Mouse (Mus musculus) kidney, adult 2 months (tissue): ENCODE results near the gene Ric8b. TPM values are rescaled to one million over a fixed set of nuclear protein-coding genes. Genes with fewer than 3 reads are reported as not detected.
A peak's percentile ranks its signal among the peaks of the same experiment; 100 is the strongest.

Source experiments
- DNase-seq: peaks from one replicate; pipeline ENCODE4 v3.0.0; 2021
- H3K27ac ChIP-seq: fragments of 200-500 bp; 2 replicates; pipeline ENCODE4 v1.5.1; 2012; ENCODE audit warnings: low read depth, low read length, control low read depth, inconsistent platforms; ENCODE audit not compliant: insufficient read depth
- H3K27me3 ChIP-seq: fragments of 200-500 bp; replicated peaks from 2 replicates; pipeline ENCODE4 v1.6.1; 2012; ENCODE audit warnings: mild to moderate bottlenecking, moderate library complexity, low read length, inconsistent platforms; ENCODE audit not compliant: control insufficient read depth, insufficient read depth
- H3K36me3 ChIP-seq: fragments of 200-500 bp; 2 replicates; pipeline ENCODE4 v1.6.1; 2012; ENCODE audit warnings: mild to moderate bottlenecking, moderate library complexity, low read length, inconsistent platforms; ENCODE audit not compliant: control insufficient read depth, insufficient read depth
- H3K4me1 ChIP-seq: fragments of 200-500 bp; 2 replicates; pipeline ENCODE4 v1.6.1; 2011; ENCODE audit warnings: low read length; ENCODE audit not compliant: control insufficient read depth, insufficient read depth
- H3K4me3 ChIP-seq: fragments of 200-500 bp; 2 replicates; pipeline ENCODE4 v1.5.1; 2011; ENCODE audit warnings: mild to moderate bottlenecking, low read depth, low read length, control low read depth; ENCODE audit not compliant: insufficient read depth
- CTCF ChIP-seq: fragments of 200-500 bp; conservative IDR thresholded peaks from 2 replicates; pipeline ENCODE4 v1.5.1; 2011; ENCODE audit warnings: low read depth, mild to moderate bottlenecking, control low read depth, low read length, moderate library complexity, mixed read lengths; ENCODE audit not compliant: insufficient read depth, insufficient read length
- POLR2A ChIP-seq: fragments of 200-500 bp; IDR thresholded peaks from one replicate; pipeline ENCODE4 v1.6.1; 2011; ENCODE audit warnings: low read depth, low read length, control low read depth
- WGBS: fragments of 180-500 bp; shearing (Covaris S2); methylation state at CpG from one replicate; pipeline ENCODE4 v1.1.7; 2018; 5-methylcytosine and 5-hydroxymethylcytosine counted together
- polyA plus RNA-seq: library from polyadenylated mRNA; depleted of rRNA; stranded (reverse); fragments of >200 nt; gene quantifications from 2 replicates; pipeline ENCODE4 v1.2.3, GENCODE M21; 2012

The Ric8b gene
- polyA plus RNA-seq, 1 experiment: 13.6 TPM

- Histone ChIP-seq H3K4me1 (peaks cover 4% of the 10 kb centered on the region; the same call in 1 of the 2 replicates), H3K36me3 (no peaks in the 10 kb centered on the region), H3K27ac (no peak overlapping the region), H3K4me3 (no peak overlapping the region), H3K27me3 (no peaks in the 10 kb centered on the region)
- no peak for DNase-seq
- TF ChIP-seq POLR2A (no peak), CTCF (no peak)
- 80% methylated on average over 5 of the region's 5 CpGs for WGBS
Observed at GRCm38 (mm10) chr10:84901676-84902075, 15.7 kb upstream of the Ric8b start.

GRCm38 (mm10) chr10:84902213-84902612, 15.2 kb upstream of the Ric8b start:
- Histone ChIP-seq H3K27ac (no peak overlapping the region), H3K4me3 (no peak overlapping the region), H3K4me1 (peaks cover under 1% of the 10 kb centered on the region; the same call in 1 of the 2 replicates), H3K36me3 (no peaks in the 10 kb centered on the region), H3K27me3 (no peaks in the 10 kb centered on the region)
- peak; percentile 28 for DNase-seq
- WGBS: 76% methylated on average over 2 of the region's 2 CpGs
- TF ChIP-seq CTCF (no peak), POLR2A (no peak)

GRCm38 (mm10) chr10:84903307-84903706, 14.1 kb upstream of the Ric8b start:
- WGBS: 45% methylated on average over 7 of the region's 7 CpGs
- TF ChIP-seq CTCF (no peak), POLR2A (no peak)
- no peak for DNase-seq
- H3K36me3 ChIP-seq: no peaks in the 10 kb centered on the region
- no peaks in the 10 kb centered on the region for H3K4me1 ChIP-seq
- no peak overlapping the region for H3K27ac ChIP-seq
- H3K27me3 ChIP-seq: no peaks in the 10 kb centered on the region
- no peak overlapping the region for H3K4me3 ChIP-seq

GRCm38 (mm10) chr10:84903742-84904141, 13.7 kb upstream of the Ric8b start:
- DNase-seq: no peak

GRCm38 (mm10) chr10:84906895-84907294, 10.5 kb upstream of the Ric8b start:
- no peak for TF ChIP-seq CTCF
- TF ChIP-seq POLR2A: no peak
- H3K4me3 ChIP-seq: no peak overlapping the region
- no peak overlapping the region for H3K27ac ChIP-seq
- 71% methylated on average over 9 of the region's 9 CpGs for WGBS
- H3K27me3 ChIP-seq: no peaks in the 10 kb centered on the region
- H3K4me1 ChIP-seq: no peaks in the 10 kb centered on the region
- DNase-seq: no peak
- H3K36me3 ChIP-seq: no peaks in the 10 kb centered on the region

More at GRCm38 (mm10) chr10:84903742-84904141, 13.7 kb upstream of the Ric8b start:
- TF ChIP-seq POLR2A: no peak
- TF ChIP-seq CTCF: no peak
- 18% methylated on average over 5 of the region's 5 CpGs for WGBS
- Histone ChIP-seq H3K4me1 (no peaks in the 10 kb centered on the region), H3K27me3 (no peaks in the 10 kb centered on the region), H3K36me3 (no peaks in the 10 kb centered on the region), H3K27ac (no peak overlapping the region), H3K4me3 (no peak overlapping the region)

- Histone ChIP-seq H3K27me3 (no peaks in the 10 kb centered on the region), H3K36me3 (no peaks in the 10 kb centered on the region), H3K27ac (no peak overlapping the region), H3K4me3 (no peak overlapping the region), H3K4me1 (no peaks in the 10 kb centered on the region)
- DNase-seq: no peak
- TF ChIP-seq POLR2A: no peak
- TF ChIP-seq CTCF: no peak
- 87% methylated on average over 3 of the region's 3 CpGs for WGBS
Observed at GRCm38 (mm10) chr10:84908006-84908405, 9.4 kb upstream of the Ric8b start.

- TF ChIP-seq CTCF (no peak), POLR2A (no peak)
- Histone ChIP-seq H3K27ac (no peak overlapping the region), H3K4me3 (no peak overlapping the region), H3K4me1 (no peaks in the 10 kb centered on the region), H3K36me3 (no peaks in the 10 kb centered on the region), H3K27me3 (no peaks in the 10 kb centered on the region)
- DNase-seq: no peak
- WGBS: 82% methylated on average over 3 of the region's 3 CpGs
Observed at GRCm38 (mm10) chr10:84908471-84908870, 8.9 kb upstream of the Ric8b start.

GRCm38 (mm10) chr10:84909021-84909801, 8.2 kb upstream of the Ric8b start:
- no peak for DNase-seq
- WGBS: 79% methylated on average over 17 of the region's 17 CpGs
- TF ChIP-seq CTCF: no peak
- no peak for TF ChIP-seq POLR2A
- Histone ChIP-seq H3K4me3 (no peak overlapping the region), H3K27ac (no peak overlapping the region), H3K36me3 (no peaks in the 10 kb centered on the region), H3K27me3 (no peaks in the 10 kb centered on the region), H3K4me1 (no peaks in the 10 kb centered on the region)
